Mouse (Mus musculus): ENCODE data around the gene Corin. TPM values are rescaled to one million over a fixed set of nuclear protein-coding genes. Genes with fewer than 3 reads are reported as not detected.

Corin gene
- total RNA-seq, 2 experiments from 2014 or later = 69.0 to 98.5 TPM

Other genes with a start within 250 kb of the Corin start
- 1 to 10 TPM; 9.4 to 9.7 TPM for gene Nfxl1, start 55.2 kb upstream of the Corin start, total RNA-seq (2021)
- not detected for gene Zar1, start 76.8 kb upstream of the Corin start, total RNA-seq (2021)
- gene Gm5868, start 83.1 kb upstream of the Corin start, total RNA-seq (2021) = not detected
- gene Cnga1, start 139.8 kb upstream of the Corin start, total RNA-seq (2021) = not detected
- not detected for gene Nipal1, start 143.3 kb upstream of the Corin start, total RNA-seq (2021)
- gene Txk, start 248.3 kb upstream of the Corin start, total RNA-seq (2021) = under 1 TPM; 0.22 to 0.34 TPM